Mouse (Mus musculus) E14TG2a.4 (cell line): ENCODE data around the gene Spert.
A peak's percentile ranks its signal among the peaks of the same experiment; 100 is the strongest.

Experiments
- H3K27me3 ChIP-seq: 2 replicates; pipeline ENCODE4 v1.6.1; 2014; ENCODE audit warnings: low read length, control low read depth; ENCODE audit not compliant: insufficient read depth
- H3K36me3 ChIP-seq: 2 replicates; pipeline ENCODE4 v1.6.1; 2014; ENCODE audit warnings: low read length, control low read depth; ENCODE audit not compliant: insufficient read depth
- H3K4me1 ChIP-seq: replicated peaks from 2 replicates; pipeline ENCODE4 v1.6.1; 2014; ENCODE audit warnings: low read depth, low read length, control low read depth
- H3K4me3 ChIP-seq: replicated peaks from 2 replicates; pipeline ENCODE4 v1.5.1; 2014; ENCODE audit warnings: mild to moderate bottlenecking, low read length
- H3K9me3 ChIP-seq: 2 replicates; pipeline ENCODE4 v1.6.1; 2014; ENCODE audit warnings: low read length, control low read depth
- CTCF ChIP-seq: conservative IDR thresholded peaks from 2 replicates; pipeline ENCODE4 v1.5.1; 2014; ENCODE audit warnings: low read length
- NANOG ChIP-seq: IDR thresholded peaks from 2 replicates; pipeline ENCODE4 v1.6.1; 2014; ENCODE audit warnings: borderline replicate concordance, low read length, mixed read lengths
- POU5F1 ChIP-seq: IDR thresholded peaks from 2 replicates; pipeline ENCODE4 v1.6.1; 2014; ENCODE audit warnings: low read length, borderline replicate concordance

The Spert gene

DNA sequence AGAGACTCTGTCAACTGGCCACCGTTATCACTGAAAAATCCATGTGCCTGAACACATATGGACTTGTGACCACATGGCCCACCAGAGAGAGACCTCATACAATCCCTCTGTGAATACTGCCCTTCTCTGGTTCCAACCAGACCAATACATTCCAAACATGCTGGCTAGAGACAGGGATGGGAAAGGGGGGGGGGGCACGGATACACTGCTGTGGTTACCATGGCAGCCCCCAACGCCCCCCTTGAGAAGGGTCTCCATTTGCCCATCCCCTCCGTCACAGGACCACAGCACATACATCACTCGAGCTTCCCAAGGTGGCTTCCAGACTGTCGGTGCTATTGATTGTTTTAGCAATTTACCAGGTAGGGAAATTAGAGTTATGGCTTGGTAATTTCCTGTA, 23.5 kb upstream of the Spert start:
- H3K4me1 ChIP-seq: no peaks in the 10 kb centered on the region
- H3K36me3 ChIP-seq: no peaks in the 10 kb centered on the region
- TF ChIP-seq POU5F1 (no peak), CTCF (no peak), NANOG (no peak)
- no peaks in the 10 kb centered on the region for H3K9me3 ChIP-seq
- no peak overlapping the region for H3K4me3 ChIP-seq
- H3K27me3 ChIP-seq: no peaks in the 10 kb centered on the region

DNA sequence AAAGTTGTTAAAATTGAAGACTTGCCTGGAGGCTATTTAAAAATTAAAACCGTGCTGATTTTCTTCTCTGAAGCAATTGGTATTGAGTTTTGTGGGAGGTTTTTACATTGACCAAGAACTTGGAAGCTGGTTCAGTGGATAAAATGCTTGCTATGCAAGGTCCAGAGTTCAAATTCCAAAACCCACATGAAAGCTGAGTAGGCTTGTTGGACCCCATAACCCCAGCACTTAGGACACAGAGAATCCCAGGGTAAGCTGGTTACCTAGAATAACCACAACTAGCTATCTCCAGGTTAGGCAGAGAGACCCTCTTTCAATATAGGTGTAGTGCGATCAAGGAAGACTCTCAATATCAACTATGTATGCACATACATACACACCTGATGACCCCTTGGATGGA, 16.3 kb upstream of the Spert start:
- H3K9me3 ChIP-seq: no peaks in the 10 kb centered on the region
- no peaks in the 10 kb centered on the region for H3K36me3 ChIP-seq
- TF ChIP-seq CTCF (no peak), NANOG (no peak), POU5F1 (no peak)
- H3K4me1 ChIP-seq: no peaks in the 10 kb centered on the region
- no peak overlapping the region for H3K4me3 ChIP-seq
- no peaks in the 10 kb centered on the region for H3K27me3 ChIP-seq

- TF ChIP-seq CTCF: no peak
- TF ChIP-seq NANOG: no peak
- no peak for TF ChIP-seq POU5F1
- H3K36me3 ChIP-seq: no peaks in the 10 kb centered on the region
- no peaks in the 10 kb centered on the region for H3K27me3 ChIP-seq
- no peaks in the 10 kb centered on the region for H3K9me3 ChIP-seq
- no peak overlapping the region for H3K4me3 ChIP-seq
- H3K4me1 ChIP-seq: no peaks in the 10 kb centered on the region
These were observed 9.0 kb downstream of the Spert start for GRCm38 (mm10) chr14:75583870-75584269.

DNA sequence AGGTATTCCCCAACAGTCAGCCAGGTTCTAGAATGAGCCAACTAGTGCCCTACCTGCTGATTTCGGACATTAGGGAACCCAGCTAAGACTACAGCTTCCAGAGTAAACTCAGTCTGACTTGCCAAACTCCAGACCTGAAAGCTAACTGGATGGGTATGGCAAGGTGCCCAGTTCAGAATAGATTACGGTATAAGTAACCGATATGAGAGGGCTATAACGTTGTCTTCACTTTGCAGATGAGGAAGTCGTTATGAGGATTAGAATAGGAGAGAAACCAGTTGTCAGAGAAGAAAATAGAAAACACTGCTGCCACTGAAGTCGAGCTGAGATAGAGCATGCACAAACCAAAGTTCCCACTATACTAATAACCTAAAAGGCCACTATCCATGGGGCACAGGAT, 13.9 kb downstream of the Spert start:
- TF ChIP-seq CTCF (no peak), NANOG (no peak), POU5F1 (no peak)
- H3K27me3 ChIP-seq: no peaks in the 10 kb centered on the region
- H3K4me3 ChIP-seq: no peak overlapping the region
- no peaks in the 10 kb centered on the region for H3K9me3 ChIP-seq
- no peaks in the 10 kb centered on the region for H3K4me1 ChIP-seq
- H3K36me3 ChIP-seq: no peaks in the 10 kb centered on the region

- no peaks in the 10 kb centered on the region for H3K36me3 ChIP-seq
- H3K4me3 ChIP-seq: no peak overlapping the region
- H3K27me3 ChIP-seq: no peaks in the 10 kb centered on the region
- H3K4me1 ChIP-seq: no peaks in the 10 kb centered on the region
- H3K9me3 ChIP-seq: no peaks in the 10 kb centered on the region
- TF ChIP-seq POU5F1 (no peak), NANOG (no peak), CTCF (no peak)
These were observed 26.6 kb downstream of the Spert start for GRCm38 (mm10) chr14:75566303-75566702.

- Histone ChIP-seq H3K9me3 (no peaks in the 10 kb centered on the region), H3K27me3 (no peaks in the 10 kb centered on the region), H3K4me3 (no peak overlapping the region), H3K4me1 (no peaks in the 10 kb centered on the region), H3K36me3 (no peaks in the 10 kb centered on the region)
- TF ChIP-seq POU5F1 (no peak), NANOG (no peak; the same call in 1 of the 2 replicates), CTCF (no peak)
These were observed 27.3 kb downstream of the Spert start for GRCm38 (mm10) chr14:75565534-75566140.

DNA sequence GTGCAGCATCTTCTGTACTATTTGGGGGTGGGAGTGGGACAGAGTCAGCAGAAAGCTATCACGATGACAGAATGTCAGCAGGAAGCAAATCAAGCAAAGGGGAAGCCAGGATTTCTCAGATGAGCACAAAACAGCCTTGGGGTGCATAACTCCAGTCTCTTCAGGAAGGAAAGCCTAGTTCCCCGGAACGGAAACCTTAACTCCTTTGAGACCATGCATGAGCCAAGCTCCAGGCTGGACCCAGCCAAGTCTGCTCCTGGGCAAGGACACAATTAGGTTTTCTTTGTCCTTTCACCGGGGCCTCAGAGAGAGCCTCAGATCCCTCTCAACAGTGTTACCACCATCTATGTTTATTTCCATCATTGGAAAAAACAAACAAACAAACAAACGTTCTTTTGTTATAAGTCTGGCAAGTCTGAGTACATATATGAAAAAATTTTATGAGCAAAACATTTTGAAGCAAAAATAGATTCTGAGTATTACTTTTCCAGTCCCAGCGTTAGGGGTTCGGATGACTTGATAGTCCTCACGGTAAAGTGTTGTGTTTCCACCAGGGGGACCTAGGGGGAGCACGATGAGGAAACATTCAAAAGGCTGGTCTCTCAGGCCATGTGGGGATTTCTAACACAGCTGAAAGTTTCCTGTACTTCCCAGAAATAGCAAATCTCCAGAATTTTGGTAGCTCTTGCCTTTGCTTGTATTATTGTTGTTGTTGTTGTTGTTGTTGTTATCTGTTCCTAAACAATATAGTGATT, 31.2 kb downstream of the Spert start:
- Histone ChIP-seq H3K4me3 (no peak overlapping the region), H3K36me3 (no peaks in the 10 kb centered on the region), H3K9me3 (no peaks in the 10 kb centered on the region), H3K27me3 (no peaks in the 10 kb centered on the region), H3K4me1 (no peaks in the 10 kb centered on the region)
- TF ChIP-seq POU5F1 (no peak), NANOG (no peak), CTCF (peak; percentile 21)

GRCm38 (mm10) chr14:75541731-75542130, 51.2 kb downstream of the Spert start:
- TF ChIP-seq POU5F1: no peak
- no peak for TF ChIP-seq CTCF
- TF ChIP-seq NANOG: no peak
- no peak overlapping the region for H3K4me3 ChIP-seq
- H3K4me1 ChIP-seq: peaks cover 26% of the 10 kb centered on the region
- H3K9me3 ChIP-seq: no peaks in the 10 kb centered on the region
- no peaks in the 10 kb centered on the region for H3K36me3 ChIP-seq
- H3K27me3 ChIP-seq: peaks cover 3% of the 10 kb centered on the region; the same call in 1 of the 2 replicates

DNA sequence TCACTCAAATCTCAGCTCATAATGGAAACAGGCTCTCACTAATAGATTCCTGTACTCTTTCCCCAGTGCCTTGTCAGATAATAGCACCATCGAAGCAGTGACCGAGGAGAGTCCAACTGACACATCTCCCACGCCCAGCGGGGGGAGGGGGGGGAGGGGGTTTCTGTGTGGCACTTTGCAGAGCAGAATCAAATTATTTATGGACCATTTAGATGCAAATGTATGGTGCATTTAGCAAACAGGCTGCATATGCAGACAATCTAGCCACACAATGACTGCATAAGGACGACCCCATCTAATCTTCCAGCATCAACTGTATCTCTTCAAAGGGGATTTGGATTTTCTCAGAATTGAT, 51.9 kb downstream of the Spert start:
- Histone ChIP-seq H3K36me3 (no peaks in the 10 kb centered on the region), H3K27me3 (peaks cover 3% of the 10 kb centered on the region; the same call in 1 of the 2 replicates), H3K9me3 (no peaks in the 10 kb centered on the region), H3K4me3 (no peak overlapping the region), H3K4me1 (peaks cover 31% of the 10 kb centered on the region)
- TF ChIP-seq POU5F1 (no peak), CTCF (no peak), NANOG (no peak)
